Mouse (Mus musculus) splenic B cell, adult 2 months (primary cell): ENCODE results near the gene Nab2.

ENCODE experiments used
- DNase-seq: peaks from one replicate; pipeline ENCODE4 v3.0.0-alpha.2; 2011; ENCODE audit warnings: low read depth, low spot score
- H3K27me3 ChIP-seq: 2 replicates; pipeline ENCODE4 v1.6.1; 2012; ENCODE audit warnings: mild to moderate bottlenecking, low read length, moderate library complexity, mixed read lengths; ENCODE audit not compliant: control insufficient read depth, poor library complexity, insufficient read depth, severe bottlenecking
- H3K36me3 ChIP-seq: 2 replicates; pipeline ENCODE4 v1.6.1; 2012; ENCODE audit warnings: mild to moderate bottlenecking, low read length, moderate library complexity, mixed read lengths; ENCODE audit not compliant: control insufficient read depth, poor library complexity, insufficient read depth, severe bottlenecking

Gene Nab2

GRCm38 (mm10) chr10:127619119-127619721 lies 49.1 kb downstream of the Nab2 start:
- DNase-seq, result no peak
- Histone ChIP-seq H3K27me3 (peaks cover 3% of the 10 kb centered on the region; the same call in 1 of the 2 replicates), H3K36me3 (no peaks in the 10 kb centered on the region)

DNA sequence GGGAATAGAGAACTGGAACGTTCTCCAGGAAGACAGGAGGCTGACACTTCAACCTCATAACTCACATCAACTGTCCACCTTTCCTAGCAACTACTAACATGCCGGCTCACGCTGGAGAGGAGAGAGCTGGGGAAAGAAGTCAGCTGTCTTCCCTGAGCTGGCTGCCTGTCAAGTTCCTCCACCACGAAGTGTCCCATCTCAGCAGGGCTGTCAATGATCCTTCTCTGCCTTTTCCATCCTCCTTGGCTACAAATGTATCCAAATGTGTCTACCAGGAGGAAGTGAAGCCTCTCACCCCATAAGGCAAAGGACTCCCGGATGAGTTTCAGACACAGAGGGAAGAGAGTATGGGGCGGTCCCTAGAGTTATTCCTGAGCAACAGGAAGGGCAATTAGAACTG lies 50.2 kb downstream of the Nab2 start:
- Histone ChIP-seq H3K36me3 (no peaks in the 10 kb centered on the region), H3K27me3 (peaks cover 3% of the 10 kb centered on the region; the same call in 1 of the 2 replicates)
- no peak for DNase-seq

GRCm38 (mm10) chr10:127617294-127617693 lies 51.1 kb downstream of the Nab2 start:
- Histone ChIP-seq H3K36me3 (no peaks in the 10 kb centered on the region), H3K27me3 (peaks cover 3% of the 10 kb centered on the region; the same call in 1 of the 2 replicates)
- DNase-seq, result no peak

DNA sequence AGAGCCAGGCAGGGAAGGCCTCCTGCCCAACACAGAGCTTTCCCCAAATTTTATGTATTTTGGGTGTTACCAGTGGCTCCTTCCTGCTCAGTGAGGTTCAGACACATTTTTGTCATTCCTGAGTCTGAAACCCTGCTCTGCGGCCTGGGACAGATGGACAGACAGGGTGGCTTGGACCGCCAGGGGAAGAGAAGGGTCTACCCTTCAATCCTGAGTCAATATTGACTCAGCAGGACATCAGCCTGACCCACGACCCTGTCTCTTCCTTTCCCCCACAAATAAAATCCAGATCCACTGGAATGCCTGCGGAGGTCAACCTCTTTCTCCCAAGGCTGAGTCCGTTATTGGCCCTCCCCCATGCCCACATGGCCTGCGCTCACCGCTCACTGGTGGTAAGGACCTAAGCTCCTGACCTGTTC lies 52.1 kb downstream of the Nab2 start:
- peaks cover 3% of the 10 kb centered on the region; the same call in 1 of the 2 replicates for H3K27me3 ChIP-seq
- H3K36me3 ChIP-seq, result no peaks in the 10 kb centered on the region
- DNase-seq, result no peak

- Histone ChIP-seq H3K27me3 (peaks cover 1% of the 10 kb centered on the region; the same call in 1 of the 2 replicates), H3K36me3 (no peaks in the 10 kb centered on the region)
- DNase-seq, result no peak
These were observed 52.8 kb downstream of the Nab2 start for GRCm38 (mm10) chr10:127615591-127615990.

GRCm38 (mm10) chr10:127615034-127615374 lies 53.4 kb downstream of the Nab2 start:
- H3K27me3 ChIP-seq, result no peaks in the 10 kb centered on the region
- DNase-seq, result no peak
- no peaks in the 10 kb centered on the region for H3K36me3 ChIP-seq

GRCm38 (mm10) chr10:127614236-127615033 lies 53.9 kb downstream of the Nab2 start:
- Histone ChIP-seq H3K36me3 (no peaks in the 10 kb centered on the region), H3K27me3 (no peaks in the 10 kb centered on the region)
- no peak for DNase-seq

DNA sequence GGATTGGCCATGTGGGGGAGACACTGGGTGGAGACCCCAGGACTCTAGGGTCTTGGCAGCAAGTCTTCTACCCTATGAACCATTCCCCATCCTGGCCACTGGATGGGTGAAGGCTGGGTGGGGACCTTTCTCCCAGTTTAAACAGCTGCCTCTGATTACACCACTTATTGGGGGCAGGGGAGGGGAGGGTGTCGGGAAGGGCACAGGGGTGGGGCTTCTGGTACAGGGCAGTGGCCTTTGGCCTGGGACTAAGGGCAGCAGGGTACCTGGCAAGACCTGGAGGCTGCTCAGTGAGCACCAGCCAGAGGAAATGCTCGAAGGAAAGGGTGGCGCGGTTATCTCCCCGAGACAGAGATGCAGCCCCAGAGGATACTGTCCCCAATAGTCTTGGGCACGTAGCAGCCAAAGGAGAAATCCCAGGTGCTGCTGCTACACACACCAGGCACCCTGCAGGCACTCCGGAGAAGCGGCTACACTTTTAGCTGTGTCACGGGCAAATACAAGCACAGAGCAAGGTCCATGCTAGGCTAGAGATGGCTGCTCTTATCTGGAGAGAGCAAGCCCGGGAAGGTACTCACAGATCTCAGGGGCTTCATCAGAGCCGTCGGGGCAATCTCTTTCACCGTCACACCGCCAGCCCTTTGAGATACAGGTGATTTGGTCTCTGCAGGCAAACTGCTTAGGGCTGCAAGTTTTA lies 56.1 kb downstream of the Nab2 start:
- Histone ChIP-seq H3K27me3 (no peaks in the 10 kb centered on the region), H3K36me3 (no peaks in the 10 kb centered on the region)
- no peak for DNase-seq
